Mouse (Mus musculus): ENCODE data around the gene Zfyve28.
A peak's percentile ranks its signal among the peaks of the same experiment; 100 is the strongest.

Gene Zfyve28

GRCm38 (mm10) chr5:34287001-34287837 is 1.0 kb downstream of the Zfyve28 start:
- no peak for DNase-seq (ENCODE audit: low spot score in 2 of 2)

DNA sequence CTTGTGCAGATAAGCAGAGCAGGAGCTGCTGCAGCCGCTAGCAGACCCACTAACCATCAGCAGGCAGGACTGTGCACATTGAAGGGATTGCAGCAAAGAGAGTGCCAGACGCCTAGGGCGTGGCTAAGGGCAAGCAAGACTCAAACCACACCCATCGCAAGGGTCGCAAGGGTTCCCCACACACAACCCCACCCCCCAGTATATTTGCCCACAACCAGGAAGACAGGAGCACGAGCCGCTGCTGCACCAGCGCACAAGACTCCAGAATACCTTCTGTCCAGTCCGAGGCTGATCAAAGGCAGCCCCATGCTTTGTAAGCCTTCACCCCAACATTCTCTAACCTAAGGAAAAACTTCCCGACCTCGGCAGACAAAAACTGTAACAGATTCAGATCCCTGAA is 1.7 kb downstream of the Zfyve28 start:
- no peak for DNase-seq (ENCODE audit: low spot score in 2 of 2)

- no peak for DNase-seq (ENCODE audit: low spot score in 2 of 2)
Observed at GRCm38 (mm10) chr5:34285285-34285684, 3.0 kb downstream of the Zfyve28 start.

DNA sequence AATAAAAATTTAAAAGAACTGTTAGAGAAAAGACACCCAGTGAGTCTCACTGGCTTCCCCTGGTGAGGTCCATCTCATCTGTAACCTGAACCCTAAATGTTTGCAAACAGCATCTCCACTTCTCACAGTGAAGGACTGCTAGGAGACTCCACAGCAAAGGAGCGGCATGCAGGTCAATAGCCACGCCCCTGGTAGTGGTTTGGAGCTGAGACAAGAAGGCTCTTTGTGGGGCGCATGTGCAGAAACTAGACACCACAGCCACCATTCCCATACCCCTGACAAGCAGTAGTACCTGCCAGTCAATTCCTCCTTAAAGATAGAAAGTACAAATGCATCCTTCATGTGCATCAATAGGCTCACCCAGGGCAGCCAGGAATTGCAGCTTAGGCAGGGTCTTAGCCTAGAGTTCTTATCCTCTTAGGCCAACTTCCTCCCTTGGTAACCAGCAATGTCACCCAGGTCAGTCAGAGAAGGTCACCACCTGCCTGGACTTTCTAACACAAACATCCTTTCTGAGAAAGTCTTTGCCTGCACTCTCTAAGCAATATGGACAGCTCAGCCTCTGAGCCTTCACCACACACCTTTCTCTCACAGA is 4.0 kb downstream of the Zfyve28 start:
- DNase-seq (ENCODE audit: low spot score in 2 of 2) = no peak

DNA sequence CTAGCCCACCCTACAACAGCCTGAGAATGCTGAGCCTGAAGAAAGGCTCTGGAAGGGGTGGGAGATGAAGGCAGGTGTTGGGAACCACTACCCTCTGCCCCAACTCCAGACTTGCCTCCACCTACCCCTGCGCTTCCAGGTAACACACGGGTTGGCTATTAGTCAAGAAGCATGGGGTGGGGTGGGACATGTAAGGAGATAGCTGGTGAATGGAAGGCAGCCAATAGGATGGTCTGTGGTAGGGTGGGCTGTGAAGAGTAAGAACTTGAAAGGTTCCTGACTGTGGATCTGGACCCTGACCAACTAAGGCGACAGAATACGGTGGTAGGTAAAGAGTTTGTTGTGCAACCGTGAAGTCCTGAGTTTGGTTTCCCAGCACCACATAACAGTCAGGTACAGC is 4.9 kb downstream of the Zfyve28 start:
- no peak for DNase-seq (ENCODE audit: low spot score in 2 of 2)

DNA sequence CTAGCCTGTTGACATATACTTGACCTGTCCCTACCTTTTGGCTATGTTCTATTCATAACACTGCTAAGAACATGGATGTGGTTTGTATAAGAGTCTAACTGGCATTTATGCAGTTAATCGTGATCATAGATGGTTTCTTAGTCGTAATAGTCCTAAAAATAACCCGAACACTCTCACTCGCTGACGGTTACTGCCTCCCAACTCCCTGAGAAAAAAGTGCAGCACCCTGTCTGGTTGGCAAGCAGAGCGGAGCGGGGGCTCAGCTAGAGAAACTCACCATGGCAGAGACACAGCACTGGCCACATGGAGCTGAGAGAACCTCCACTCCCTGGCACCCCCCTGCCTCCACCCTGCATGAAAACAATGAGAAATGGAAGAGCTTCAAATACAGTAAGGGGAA is 7.3 kb downstream of the Zfyve28 start:
- no peak for DNase-seq (ENCODE audit: low spot score in 2 of 2)

- no peak for DNase-seq (ENCODE audit: low spot score in 2 of 2)
Observed at GRCm38 (mm10) chr5:34279214-34279613, 9.0 kb downstream of the Zfyve28 start.

DNA sequence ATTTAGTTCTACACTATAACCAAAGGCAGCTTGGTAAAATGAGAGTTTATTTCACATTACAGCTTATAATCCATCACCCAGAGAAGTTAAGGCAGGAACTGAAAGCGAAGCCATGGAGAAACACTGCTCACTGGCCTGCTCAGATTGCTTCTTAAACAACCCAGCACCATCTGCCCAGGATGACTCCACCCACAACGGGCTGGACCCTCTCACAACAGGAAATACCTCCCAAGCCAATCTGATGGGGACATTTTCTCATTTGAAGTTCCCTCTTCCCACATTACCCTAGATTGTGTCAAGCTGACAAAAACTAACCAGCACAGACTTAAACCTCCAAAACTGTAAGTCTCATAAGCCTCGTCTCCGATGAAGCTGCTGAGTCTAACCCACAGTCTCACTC is 10.2 kb downstream of the Zfyve28 start:
- no peak for DNase-seq (ENCODE audit: low spot score in 2 of 2)

DNA sequence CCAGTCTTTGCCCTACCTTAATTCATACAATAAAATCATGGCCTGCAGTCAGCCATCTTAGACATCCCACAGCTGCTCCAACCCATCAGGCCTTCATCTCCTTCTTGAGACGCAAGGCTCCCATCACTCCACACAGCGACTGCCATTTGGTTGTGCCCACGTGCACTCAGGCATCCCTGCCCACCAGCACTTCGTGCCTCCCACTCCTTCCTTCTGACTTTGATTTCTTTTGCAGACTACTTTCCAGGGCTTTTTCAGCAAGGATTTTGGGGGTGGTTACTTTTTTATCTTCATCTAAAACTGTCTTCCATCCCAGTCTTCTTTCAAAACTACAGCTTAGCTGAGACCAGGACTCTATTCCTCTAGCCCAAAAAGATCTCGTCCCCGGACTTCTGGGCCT is 11.5 kb downstream of the Zfyve28 start:
- peak; percentile 68 to 72 for DNase-seq (ENCODE audit: low spot score in 2 of 2)

DNA sequence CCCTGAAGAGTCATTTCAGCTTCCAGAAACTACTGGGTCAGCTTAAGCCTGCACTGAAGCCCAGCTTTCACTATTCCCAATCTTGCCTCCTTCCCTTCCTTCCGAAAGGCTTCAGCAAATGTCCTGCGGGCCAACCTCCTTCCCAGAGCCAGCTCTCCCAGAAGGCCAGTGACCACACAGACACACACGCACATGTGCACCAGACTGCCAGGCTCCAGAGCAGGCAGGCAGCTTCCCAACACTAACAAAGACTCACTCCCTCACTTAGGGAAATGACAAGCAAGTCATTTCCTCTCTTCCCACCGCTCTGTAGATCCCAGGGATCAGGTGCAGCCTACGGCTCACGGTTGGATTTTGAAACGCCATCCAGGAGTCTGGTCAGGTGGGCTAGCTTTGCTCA is 12.1 kb downstream of the Zfyve28 start:
- DNase-seq (ENCODE audit: low spot score in 2 of 2) = no peak

DNA sequence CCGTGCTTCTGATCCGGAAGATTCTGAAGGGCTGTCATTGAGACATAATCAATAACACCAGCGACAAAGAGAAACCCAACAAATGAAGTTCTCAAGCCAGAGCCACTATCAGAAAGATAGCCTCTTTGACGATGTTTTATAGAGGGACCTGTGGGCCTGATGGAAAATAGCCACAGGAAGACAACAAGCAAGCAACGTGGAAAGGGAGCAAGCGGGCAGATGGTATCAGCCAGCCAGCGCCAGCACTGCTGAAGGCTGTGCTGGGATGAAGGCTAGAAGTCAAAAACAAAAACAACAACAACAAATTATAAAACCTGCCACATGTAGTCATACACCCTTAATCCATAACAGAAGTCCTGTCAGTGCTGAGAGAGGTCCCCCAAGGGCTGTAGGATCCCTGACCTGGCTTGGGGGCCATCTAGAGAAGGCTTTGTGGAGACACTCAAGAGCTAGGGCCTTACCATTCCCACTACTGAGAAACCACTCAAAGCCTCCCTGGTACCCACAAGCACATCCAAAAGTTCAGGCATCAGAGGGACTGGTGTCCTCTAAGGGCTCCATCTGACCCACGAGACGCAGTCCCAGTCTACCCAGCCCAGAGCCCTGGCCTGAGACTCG is 13.5 kb downstream of the Zfyve28 start:
- no peak for DNase-seq (ENCODE audit: low spot score in 2 of 2)

- peak in 1 of 2 experiments; percentile 47 for DNase-seq (ENCODE audit: low spot score in 2 of 2)
Observed at GRCm38 (mm10) chr5:34274268-34274667, 14.0 kb downstream of the Zfyve28 start.

DNA sequence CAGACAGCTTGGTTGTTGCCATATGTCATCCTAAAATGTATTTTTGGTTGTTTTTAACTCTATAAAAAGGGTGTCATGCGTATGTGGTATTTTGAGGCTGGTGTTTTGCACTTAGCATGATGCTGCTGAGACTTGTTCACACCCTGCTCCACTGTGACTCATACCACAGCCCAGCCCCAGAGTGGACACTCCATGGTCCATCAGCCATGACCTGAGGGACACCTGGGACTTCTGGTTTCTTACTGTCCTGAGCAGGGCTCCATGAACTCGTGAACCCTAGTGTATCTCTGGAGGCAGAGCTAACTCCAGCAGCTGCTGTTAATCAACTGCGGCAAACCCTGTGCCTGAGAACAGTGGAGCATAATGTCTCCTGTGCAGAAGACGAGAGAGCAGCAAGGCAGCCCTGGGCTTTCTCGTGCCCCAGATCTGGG is 15.0 kb downstream of the Zfyve28 start:
- peak in 1 of 2 experiments; percentile 44 for DNase-seq (ENCODE audit: low spot score in 2 of 2)

DNA sequence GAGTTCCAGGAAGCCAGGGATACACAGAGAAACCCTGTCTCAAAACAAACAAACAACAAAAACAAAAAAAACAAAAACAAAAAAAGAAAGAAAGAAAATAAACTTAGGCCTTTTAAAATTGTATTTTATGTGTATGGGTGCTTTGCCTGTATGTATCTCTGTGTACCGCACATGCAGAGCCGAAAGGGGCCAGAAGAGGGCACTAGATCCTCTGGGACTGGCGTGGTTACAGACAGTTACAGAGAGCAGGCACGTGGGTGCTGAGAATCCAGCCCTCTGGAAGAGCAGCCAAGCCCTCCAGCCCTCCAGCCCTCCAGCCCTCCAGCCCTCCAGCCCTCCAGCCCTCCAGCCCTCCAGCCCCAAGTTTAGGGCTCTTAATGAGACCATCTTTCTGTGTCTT is 16.5 kb downstream of the Zfyve28 start:
- no peak for DNase-seq (ENCODE audit: low spot score in 2 of 2)

DNA sequence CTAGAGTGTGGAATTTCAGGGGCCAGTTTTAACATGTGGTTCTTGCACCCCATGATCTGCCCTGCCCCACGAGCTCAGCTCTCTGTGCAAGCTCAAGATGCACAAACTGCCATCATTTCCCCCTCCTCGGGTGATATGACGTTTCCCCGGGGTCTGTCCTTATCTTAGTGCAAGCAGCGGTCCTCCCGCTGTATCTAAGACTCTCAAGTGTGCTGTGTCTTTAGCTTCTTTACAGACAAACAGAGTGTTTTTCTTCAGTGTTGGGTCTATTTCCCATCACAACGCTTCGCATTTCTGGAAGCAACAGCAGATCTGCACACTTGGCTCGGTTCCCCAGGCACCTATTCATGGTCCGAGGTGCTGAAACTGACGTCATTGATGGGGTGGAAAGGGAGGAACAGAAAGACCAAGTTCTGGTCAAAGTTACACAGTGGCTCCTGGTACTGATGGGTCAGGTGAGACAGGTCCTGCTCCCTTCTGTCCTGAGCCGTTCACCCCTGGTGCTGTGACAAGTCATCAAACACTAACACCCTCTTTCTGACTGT is 18.3 kb downstream of the Zfyve28 start:
- no peak for DNase-seq (ENCODE audit: low spot score in 2 of 2)

DNA sequence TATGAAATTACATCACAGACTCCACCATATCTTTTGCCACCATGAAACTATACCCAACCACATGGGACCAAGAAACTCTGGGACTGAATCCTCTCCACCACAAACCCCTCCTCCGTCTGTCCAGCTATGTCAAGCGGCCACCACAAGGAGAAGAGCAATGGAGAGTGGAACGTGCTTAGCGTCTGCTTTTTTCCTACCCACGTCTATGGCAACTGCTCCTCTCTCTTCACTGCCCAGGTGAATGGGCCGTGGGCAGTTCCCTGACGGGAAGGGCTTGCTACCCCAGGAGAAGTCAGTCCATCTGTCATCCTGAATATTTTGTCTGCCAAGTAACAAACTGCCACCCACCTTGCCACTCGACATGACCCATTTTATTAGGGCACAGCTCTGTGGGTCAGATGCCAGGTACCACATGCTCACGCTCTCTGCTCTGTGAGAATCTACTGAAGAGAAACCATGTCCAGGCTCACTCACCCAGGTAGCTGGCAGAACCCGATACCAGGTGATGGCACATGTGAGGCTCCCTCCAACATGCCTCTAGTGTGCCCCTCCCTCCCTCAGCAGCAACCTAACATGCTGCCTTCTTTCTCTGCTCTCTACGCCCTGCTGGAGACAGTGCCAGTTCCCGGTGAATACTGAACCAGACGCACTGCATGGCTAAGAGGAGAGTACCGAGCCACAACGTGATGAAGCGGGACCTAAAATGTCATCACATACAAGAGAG is 18.9 kb downstream of the Zfyve28 start:
- DNase-seq (ENCODE audit: low spot score in 2 of 2) = no peak

- DNase-seq (ENCODE audit: low spot score in 2 of 2) = no peak
Observed at GRCm38 (mm10) chr5:34266065-34266464, 22.2 kb downstream of the Zfyve28 start.

GRCm38 (mm10) chr5:34259172-34259816 is 29.0 kb downstream of the Zfyve28 start:
- no peak for DNase-seq (ENCODE audit: low spot score in 2 of 2)

GRCm38 (mm10) chr5:34255189-34255588 is 33.1 kb downstream of the Zfyve28 start:
- no peak for DNase-seq (ENCODE audit: low spot score in 2 of 2)

DNA sequence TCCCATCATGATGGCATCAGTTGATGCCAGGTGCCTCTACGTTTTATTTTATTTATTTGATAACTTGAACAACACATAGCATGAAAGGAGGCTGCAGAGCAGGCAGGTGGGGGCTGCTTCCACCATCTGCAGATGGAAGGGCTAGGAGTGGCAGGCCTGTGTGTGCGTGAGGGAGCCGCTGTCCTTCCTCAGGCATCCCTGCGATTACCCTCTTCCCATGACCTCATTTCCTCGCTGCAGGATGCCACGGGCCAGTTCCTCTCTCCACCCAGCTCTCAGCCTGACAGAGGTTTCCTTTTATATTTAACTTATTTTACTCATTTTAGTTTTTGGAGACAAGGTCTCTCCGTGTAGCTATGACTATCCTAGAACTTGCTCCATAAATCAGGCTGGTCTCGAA is 33.9 kb downstream of the Zfyve28 start:
- DNase-seq (ENCODE audit: low spot score in 2 of 2) = no peak

DNA sequence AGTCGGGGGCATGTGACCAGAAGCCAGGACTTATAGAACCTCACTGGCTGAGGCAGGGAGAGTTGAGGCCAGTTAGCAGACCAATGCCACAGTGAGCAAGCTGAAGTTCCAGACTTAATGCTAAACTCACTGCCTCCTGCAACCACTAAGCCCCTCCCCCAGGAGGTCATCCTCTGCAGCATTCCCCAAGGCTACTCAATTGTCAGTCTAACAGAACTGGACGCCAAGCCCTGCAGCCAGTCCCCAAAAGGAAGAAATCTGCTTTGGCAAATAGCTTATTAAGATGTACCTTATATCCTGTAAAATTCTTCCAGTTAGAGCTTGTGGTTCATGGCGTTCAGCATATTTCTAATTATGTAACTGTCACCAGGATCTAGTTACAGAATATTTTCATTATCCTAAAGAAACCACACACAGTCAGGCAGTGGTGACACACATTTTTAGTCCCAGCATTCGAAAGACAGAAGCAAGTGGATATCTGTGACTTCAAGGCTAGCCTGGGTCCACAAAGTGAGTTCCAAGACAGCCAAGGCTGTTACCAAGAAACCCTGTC is 35.2 kb downstream of the Zfyve28 start:
- DNase-seq (ENCODE audit: low spot score in 2 of 2) = no peak
